9 mouse cellular contexts compared by ENCODE assay signal in genomic region chr6:142988753-142989152, GRCm38 (mm10). TPM values are rescaled to one million over a fixed set of nuclear protein-coding genes. Genes with fewer than 3 reads are reported as not detected.
DNase-seq lines count a peak whose midpoint lies in the region; ATAC-seq and TF ChIP-seq lines count a peak whose summit lies in the region.
"Had no signal": no experiment of that assay in that cellular context is flagged by ENCODE, and none has a peak within 500 bp of the region (broad histone marks: within the 10 kb centered on the region; RNA-seq: fewer than 3 reads in every experiment).

No protein-coding gene starts in this region.

- H3K27me3 ChIP-seq in heart, embryonic 11.5 days (ENCODE audit: control insufficient read depth, insufficient read depth, low read length), result no peaks in the 10 kb centered on the region
- H3K27me3 ChIP-seq: limb, embryonic 12.5 days had no signal

- no peak overlapping the region for H3K4me3 ChIP-seq in heart, embryonic 11.5 days (ENCODE audit: low read depth, low read length)
- H3K4me3 ChIP-seq in cortical plate, adult 2 months (ENCODE audit: insufficient read depth, low read length), result no peak overlapping the region
- H3K4me3 ChIP-seq: limb, embryonic 12.5 days had no signal

- H3K27ac ChIP-seq in heart, embryonic 11.5 days (ENCODE audit: low read depth, low read length), result no peak overlapping the region
- H3K27ac ChIP-seq in cortical plate, adult 2 months (ENCODE audit: insufficient read depth, low read length), result no peak overlapping the region
- H3K27ac ChIP-seq: limb, embryonic 12.5 days had no signal

- DNase-seq in heart, adult 18-20 months, result peak; percentile 48 to 78
- peak; percentile 53 to 66 for DNase-seq in adrenal gland, adult 18-20 months (ENCODE audit: low spot score in 2 of 2)
- DNase-seq in gastrocnemius, postnatal 4 days (ENCODE audit: low spot score in 2 of 2), result peak; percentile 44 to 65
- peak; percentile 75 to 81 for DNase-seq in layer of hippocampus, postnatal 10 days (ENCODE audit: low spot score in 2 of 2)
- DNase-seq in lung, postnatal 25 days (ENCODE audit: low spot score), result peak; percentile 60
- DNase-seq in spleen, postnatal 10 days (ENCODE audit: low spot score in 2 of 2), result peak; percentile 65 to 84

- WGBS in heart, embryonic 11.5 days (ENCODE audit: insufficient replicate concordance), result 26% methylated on average over 10 of the region's 10 CpGs

- TF ChIP-seq CTCF in cortical plate, adult 2 months (IDR thresholded peaks at IDR 0.05; ENCODE audit: extremely low read depth, insufficient read depth, low read length), result peak; percentile 77

- TF ChIP-seq POLR2A in cortical plate, adult 2 months (IDR thresholded peaks at IDR 0.05; ENCODE audit: extremely low read depth, insufficient read depth, low read length), result no peak

- ATAC-seq in heart, embryonic 11.5 days (replicated peaks; ENCODE audit: insufficient number of reproducible peaks, low FRiP score, low TSS enrichment), result no peak

- no peaks in the 10 kb centered on the region for H3K36me3 ChIP-seq in heart, embryonic 11.5 days (ENCODE audit: control insufficient read depth, insufficient read depth, low read length)
- H3K36me3 ChIP-seq: limb, embryonic 12.5 days had no signal

- peaks cover 11% of the 10 kb centered on the region for H3K4me1 ChIP-seq in heart, embryonic 11.5 days (ENCODE audit: control insufficient read depth, insufficient read depth, low read length)
- no peaks in the 10 kb centered on the region for H3K4me1 ChIP-seq in cortical plate, adult 2 months (ENCODE audit: control insufficient read depth, insufficient read depth, low read length)

- H3K9ac ChIP-seq in heart, embryonic 11.5 days (ENCODE audit: low read depth, low read length), result no peak overlapping the region
- H3K9ac ChIP-seq: limb, embryonic 12.5 days had no signal

- H3K4me2 ChIP-seq in heart, embryonic 11.5 days, result no peak overlapping the region
- H3K4me2 ChIP-seq: limb, embryonic 12.5 days had no signal

- H3K9me3 ChIP-seq in heart, embryonic 11.5 days (replicated peaks; ENCODE audit: control insufficient read depth, low read length), result no peaks in the 10 kb centered on the region
- H3K9me3 ChIP-seq: limb, embryonic 12.5 days had no signal

RNA-seq across cellular contexts. Expression of gene St8sia1, which starts 24.5 kb away (rescaled TPM):
- total RNA-seq in heart, adult 18-20 months (2021), result under 1 TPM; 0.10 to 0.57 TPM
- 3.6 and 5.2 TPM in 2 replicates for polyA plus RNA-seq in heart, embryonic 11.5 days (2014; fragmentation: Nextera tagmentation; extraction: Ambion mirVana)
- total RNA-seq in adrenal gland, adult 18-20 months (2021), result 1 to 10 TPM in 1 of 2 experiments, under 1 TPM in 1; 0.83 to 1.2 TPM
- 9.0 and 10.3 TPM in 2 replicates for polyA plus RNA-seq in cortical plate, adult 2 months (2012; rRNA removed)
- total RNA-seq in gastrocnemius, postnatal 4 days (2021), result under 1 TPM; 0.47 to 0.52 TPM
- 10 to 100 TPM; 33.8 to 36.2 TPM for total RNA-seq in layer of hippocampus, postnatal 10 days (2021)

Comparison
In these comparisons a context has a peak if more than half of its experiments do, and no peak if none do; other contexts are left out.
1. RNA of gene St8sia1, which starts 24.5 kb away (total RNA-seq): 33.8 to 36.2 TPM in layer of hippocampus, postnatal 10 days; 0.83 to 1.2 TPM in adrenal gland, adult 18-20 months, 0.10 to 0.57 TPM in heart, adult 18-20 months and 0.47 to 0.52 TPM in gastrocnemius, postnatal 4 days; every median in the first group is over 10 times any median in the second.
2. Peak in every context shown above with its lines, with median percentiles within 50 percentile points of each other: DNase-seq.